Mouse (Mus musculus): Measurements from ENCODE around the gene Ubqln1. TPM values are rescaled to one million over a fixed set of nuclear protein-coding genes. Genes with fewer than 3 reads are reported as not detected.

The Ubqln1 gene
- polyA plus RNA-seq, 1 experiment = 161 TPM

- no peaks in the 10 kb centered on the region for H3K36me3 ChIP-seq (ENCODE audit: control insufficient read depth, insufficient read depth, low read length)
- H3K27ac ChIP-seq (ENCODE audit: control insufficient read depth, insufficient read depth, low read length) = no peak overlapping the region
- TF ChIP-seq CTCF (IDR thresholded peaks at IDR 0.05; ENCODE audit: borderline replicate concordance, control insufficient read depth, extremely low read depth, insufficient read depth, low read length, poor library complexity) = peak; percentile 76; the same call in 1 of the 2 replicates
- TF ChIP-seq POLR2A (IDR thresholded peaks at IDR 0.05; ENCODE audit: control insufficient read depth, extremely low read depth, insufficient read depth, low read length, poor library complexity) = no peak
- 54% methylated on average over 5 of the region's 5 CpGs for WGBS
- DNase-seq = peak; percentile 31
- H3K4me1 ChIP-seq (replicated peaks; ENCODE audit: control insufficient read depth, insufficient read depth, low read length) = no peaks in the 10 kb centered on the region
- H3K4me3 ChIP-seq (ENCODE audit: control insufficient read depth, insufficient read depth, low read length) = no peak overlapping the region
- no peaks in the 10 kb centered on the region for H3K27me3 ChIP-seq (ENCODE audit: control insufficient read depth, insufficient read depth, low read length)
Measured at GRCm38 (mm10) chr13:58232611-58233010, 17.2 kb upstream of the Ubqln1 start.

GRCm38 (mm10) chr13:58232070-58232469 lies 16.6 kb upstream of the Ubqln1 start:
- WGBS = 96% methylated on average over 8 of the region's 8 CpGs
- no peak for TF ChIP-seq CTCF (IDR thresholded peaks at IDR 0.05; ENCODE audit: borderline replicate concordance, control insufficient read depth, extremely low read depth, insufficient read depth, low read length, poor library complexity)
- no peak for TF ChIP-seq POLR2A (IDR thresholded peaks at IDR 0.05; ENCODE audit: control insufficient read depth, extremely low read depth, insufficient read depth, low read length, poor library complexity)
- Histone ChIP-seq H3K4me1 (replicated peaks; ENCODE audit: control insufficient read depth, insufficient read depth, low read length) (no peaks in the 10 kb centered on the region), H3K36me3 (ENCODE audit: control insufficient read depth, insufficient read depth, low read length) (no peaks in the 10 kb centered on the region), H3K27ac (ENCODE audit: control insufficient read depth, insufficient read depth, low read length) (no peak overlapping the region), H3K4me3 (ENCODE audit: control insufficient read depth, insufficient read depth, low read length) (no peak overlapping the region), H3K27me3 (ENCODE audit: control insufficient read depth, insufficient read depth, low read length) (no peaks in the 10 kb centered on the region)
- DNase-seq = no peak

- no peak for DNase-seq
- H3K27me3 ChIP-seq (ENCODE audit: control insufficient read depth, insufficient read depth, low read length) = no peaks in the 10 kb centered on the region
- H3K4me3 ChIP-seq (ENCODE audit: control insufficient read depth, insufficient read depth, low read length) = no peak overlapping the region
- H3K4me1 ChIP-seq (replicated peaks; ENCODE audit: control insufficient read depth, insufficient read depth, low read length) = no peaks in the 10 kb centered on the region
- 89% methylated on average over 2 of the region's 2 CpGs for WGBS
- TF ChIP-seq CTCF (IDR thresholded peaks at IDR 0.05; ENCODE audit: borderline replicate concordance, control insufficient read depth, extremely low read depth, insufficient read depth, low read length, poor library complexity) = no peak
- no peaks in the 10 kb centered on the region for H3K36me3 ChIP-seq (ENCODE audit: control insufficient read depth, insufficient read depth, low read length)
- H3K27ac ChIP-seq (ENCODE audit: control insufficient read depth, insufficient read depth, low read length) = no peak overlapping the region
Measured at GRCm38 (mm10) chr13:58228624-58229023, 13.2 kb upstream of the Ubqln1 start.

- 92% methylated on average over 8 of the region's 8 CpGs for WGBS
- no peak for DNase-seq
- Histone ChIP-seq H3K36me3 (ENCODE audit: control insufficient read depth, insufficient read depth, low read length) (no peaks in the 10 kb centered on the region), H3K27ac (ENCODE audit: control insufficient read depth, insufficient read depth, low read length) (no peak overlapping the region), H3K4me1 (replicated peaks; ENCODE audit: control insufficient read depth, insufficient read depth, low read length) (no peaks in the 10 kb centered on the region), H3K4me3 (ENCODE audit: control insufficient read depth, insufficient read depth, low read length) (no peak overlapping the region), H3K27me3 (ENCODE audit: control insufficient read depth, insufficient read depth, low read length) (no peaks in the 10 kb centered on the region)
- TF ChIP-seq POLR2A (IDR thresholded peaks at IDR 0.05; ENCODE audit: control insufficient read depth, extremely low read depth, insufficient read depth, low read length, poor library complexity) (no peak), CTCF (IDR thresholded peaks at IDR 0.05; ENCODE audit: borderline replicate concordance, control insufficient read depth, extremely low read depth, insufficient read depth, low read length, poor library complexity) (no peak)
Measured at GRCm38 (mm10) chr13:58225694-58226093, 10.2 kb upstream of the Ubqln1 start.

- 91% methylated on average over 3 of the region's 3 CpGs for WGBS
- DNase-seq = no peak
- no peak for TF ChIP-seq POLR2A (IDR thresholded peaks at IDR 0.05; ENCODE audit: control insufficient read depth, extremely low read depth, insufficient read depth, low read length, poor library complexity)
- TF ChIP-seq CTCF (IDR thresholded peaks at IDR 0.05; ENCODE audit: borderline replicate concordance, control insufficient read depth, extremely low read depth, insufficient read depth, low read length, poor library complexity) = no peak
- H3K27me3 ChIP-seq (ENCODE audit: control insufficient read depth, insufficient read depth, low read length) = no peaks in the 10 kb centered on the region
- H3K36me3 ChIP-seq (ENCODE audit: control insufficient read depth, insufficient read depth, low read length) = no peaks in the 10 kb centered on the region
- no peak overlapping the region for H3K27ac ChIP-seq (ENCODE audit: control insufficient read depth, insufficient read depth, low read length)
- H3K4me3 ChIP-seq (ENCODE audit: control insufficient read depth, insufficient read depth, low read length) = no peak overlapping the region
- peaks cover 3% of the 10 kb centered on the region for H3K4me1 ChIP-seq (replicated peaks; ENCODE audit: control insufficient read depth, insufficient read depth, low read length)
Measured at GRCm38 (mm10) chr13:58220206-58220605, 4.8 kb upstream of the Ubqln1 start.

- DNase-seq = no peak
- H3K27ac ChIP-seq (ENCODE audit: control insufficient read depth, insufficient read depth, low read length) = no peak overlapping the region
- H3K4me3 ChIP-seq (ENCODE audit: control insufficient read depth, insufficient read depth, low read length) = no peak overlapping the region
- TF ChIP-seq POLR2A (IDR thresholded peaks at IDR 0.05; ENCODE audit: control insufficient read depth, extremely low read depth, insufficient read depth, low read length, poor library complexity) = no peak
- no peak for TF ChIP-seq CTCF (IDR thresholded peaks at IDR 0.05; ENCODE audit: borderline replicate concordance, control insufficient read depth, extremely low read depth, insufficient read depth, low read length, poor library complexity)
- no peaks in the 10 kb centered on the region for H3K27me3 ChIP-seq (ENCODE audit: control insufficient read depth, insufficient read depth, low read length)
- peaks cover 5% of the 10 kb centered on the region for H3K4me1 ChIP-seq (replicated peaks; ENCODE audit: control insufficient read depth, insufficient read depth, low read length)
- H3K36me3 ChIP-seq (ENCODE audit: control insufficient read depth, insufficient read depth, low read length) = no peaks in the 10 kb centered on the region
- 91% methylated on average over 2 of the region's 2 CpGs for WGBS
Measured at GRCm38 (mm10) chr13:58217536-58217935, 2.1 kb upstream of the Ubqln1 start.

GRCm38 (mm10) chr13:58216395-58216794 lies 942 bp upstream of the Ubqln1 start:
- DNase-seq = no peak
- no peaks in the 10 kb centered on the region for H3K27me3 ChIP-seq (ENCODE audit: control insufficient read depth, insufficient read depth, low read length)
- no peak overlapping the region for H3K4me3 ChIP-seq (ENCODE audit: control insufficient read depth, insufficient read depth, low read length)
- 93% methylated on average over 9 of the region's 9 CpGs for whole genome bisulfite sequencing
- H3K4me1 ChIP-seq (replicated peaks; ENCODE audit: control insufficient read depth, insufficient read depth, low read length) = peaks cover 8% of the 10 kb centered on the region
- no peak overlapping the region for H3K27ac ChIP-seq (ENCODE audit: control insufficient read depth, insufficient read depth, low read length)
- no peaks in the 10 kb centered on the region for H3K36me3 ChIP-seq (ENCODE audit: control insufficient read depth, insufficient read depth, low read length)
- TF ChIP-seq CTCF (IDR thresholded peaks at IDR 0.05; ENCODE audit: borderline replicate concordance, control insufficient read depth, extremely low read depth, insufficient read depth, low read length, poor library complexity) (no peak), POLR2A (IDR thresholded peaks at IDR 0.05; ENCODE audit: control insufficient read depth, extremely low read depth, insufficient read depth, low read length, poor library complexity) (no peak)
